Mouse (Mus musculus) megakaryocyte, embryonic 14.5 days (primary cell): ENCODE data around the gene Ubr4.

Experiments used
- FLI1 ChIP-seq: IDR thresholded peaks from 2 replicates; pipeline ENCODE4 v1.6.1; 2012; ENCODE audit warnings: low read length, inconsistent platforms, mixed read lengths
- GATA1 ChIP-seq: IDR thresholded peaks from 3 replicates; pipeline ENCODE4 v1.6.1; 2012; ENCODE audit warnings: mixed read lengths, low read length, inconsistent platforms, borderline replicate concordance

DNA sequence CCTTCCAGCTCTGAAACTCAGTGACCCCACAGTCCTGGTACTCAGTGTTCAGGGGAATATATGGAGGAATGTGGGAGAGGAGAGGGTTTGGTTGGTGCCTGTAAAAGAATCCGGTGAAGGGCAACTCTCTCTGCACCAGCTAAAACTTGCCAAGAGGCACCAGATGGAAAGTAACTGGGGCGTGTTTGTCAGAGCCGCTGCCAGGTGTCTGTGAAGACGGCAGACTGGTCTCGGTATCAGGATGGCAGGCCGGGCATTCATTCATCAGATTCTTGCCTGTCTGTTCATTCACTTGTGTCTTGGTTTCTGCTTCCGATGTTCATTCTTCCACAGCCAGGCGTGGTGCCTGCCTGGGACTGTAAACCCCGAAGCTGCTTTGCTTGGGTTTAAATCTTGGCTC lies 184.3 kb downstream of the Ubr4 start:
- TF ChIP-seq GATA1 (no peak), FLI1 (no peak)
